In genomic region chr6:32588056-32588671, GRCm38 (mm10) we compare ENCODE assay signal across 8 mouse cellular contexts. TPM values are rescaled to one million over a fixed set of nuclear protein-coding genes. Genes with fewer than 3 reads are reported as not detected.
DNase-seq lines count a peak whose midpoint lies in the region; ATAC-seq and TF ChIP-seq lines count a peak whose summit lies in the region.

Gene Plxna4, minus strand, starts transcription at chr6:32588192.

- 0 out of 2 replicates have a peak, but pooled peaks cover 3% of the 10 kb centered on the region for H3K4me1 ChIP-seq in cortical plate, adult 2 months (ENCODE audit: control insufficient read depth, insufficient read depth, low read length)
- 0 out of 2 replicates have a peak, but pooled peaks cover 6% of the 10 kb centered on the region for H3K4me1 ChIP-seq in intestine, embryonic 14.5 days (replicated peaks; ENCODE audit: control insufficient read depth, insufficient read depth, low read length)

- peak; percentile 64; the same call in 1 of the 2 replicates for TF ChIP-seq POLR2A in cortical plate, adult 2 months (IDR thresholded peaks at IDR 0.05; ENCODE audit: extremely low read depth, insufficient read depth, low read length)

- WGBS in intestine, embryonic 14.5 days, result 2% methylated on average over 31 of the region's 55 CpGs

- ATAC-seq in intestine, embryonic 14.5 days (replicated peaks; ENCODE audit: low FRiP score, low TSS enrichment, low read depth), result peak; percentile 82
- peak; percentile 54 for ATAC-seq in megakaryocyte-erythroid progenitor cell, adult 5-6 weeks (replicated peaks; ENCODE audit: low FRiP score, low TSS enrichment, poor library complexity, severe bottlenecking)

- peak within 1 kb of the TSS; percentile 47 for H3K9ac ChIP-seq in intestine, embryonic 14.5 days (ENCODE audit: low read length)

- peak within 1 kb of the TSS; percentile 100 for H3K4me2 ChIP-seq in intestine, embryonic 14.5 days (ENCODE audit: low read length)

- H3K36me3 ChIP-seq in intestine, embryonic 14.5 days (ENCODE audit: control insufficient read depth, insufficient read depth, low read length), result no peaks in the 10 kb centered on the region

- peak; percentile 80 for DNase-seq in adrenal gland, postnatal 10 days
- peak; percentile 74 for DNase-seq in gastrocnemius, postnatal 14 days
- peak; percentile 82 for DNase-seq in intestine, embryonic 14.5 days (ENCODE audit: low spot score)
- DNase-seq in left cerebral cortex, postnatal 14 days (ENCODE audit: low spot score in 2 of 2), result peak; percentile 82 to 87
- DNase-seq in right cerebral cortex, postnatal 4 days, result peak; percentile 81
- no peak for DNase-seq in spleen, postnatal 4 days (ENCODE audit: low spot score in 2 of 2)

- intact Hi-C loops in gastrocnemius, postnatal 14 days (cut with DNase I; ENCODE audit: low total_unique reads), result no loop called here
- intact Hi-C loops in left cerebral cortex, postnatal 14 days (cut with DNase I), result loop anchor here (10.0 kb wide), 1 partner anchor 403 kb away; no protein-coding TSS in a partner anchor

- no peak for TF ChIP-seq CTCF in cortical plate, adult 2 months (IDR thresholded peaks at IDR 0.05; ENCODE audit: extremely low read depth, insufficient read depth, low read length)

- no peaks in the 10 kb centered on the region for H3K9me3 ChIP-seq in intestine, embryonic 14.5 days (ENCODE audit: control insufficient read depth, low read length)

- peak within 1 kb of the TSS; percentile 83 for H3K4me3 ChIP-seq in cortical plate, adult 2 months (ENCODE audit: insufficient read depth, low read length)
- H3K4me3 ChIP-seq in intestine, embryonic 14.5 days (ENCODE audit: low read depth, low read length), result peak within 1 kb of the TSS; percentile 61

- H3K27ac ChIP-seq in cortical plate, adult 2 months (ENCODE audit: insufficient read depth, low read length), result peak within 1 kb of the TSS; percentile 97
- 0 out of 2 replicates have a peak within 1 kb of the TSS, but pooled peaks have one; percentile 10 for H3K27ac ChIP-seq in intestine, embryonic 14.5 days (ENCODE audit: low read depth)

- H3K27me3 ChIP-seq in intestine, embryonic 14.5 days (replicated peaks; ENCODE audit: control insufficient read depth, insufficient read depth, low read length), result peaks cover 75% of the 10 kb centered on the region

RNA-seq across cellular contexts. Expression of gene Plxna4, which starts in this region (rescaled TPM):
- total RNA-seq in adrenal gland, postnatal 10 days (2021), result 10 to 100 TPM in 1 of 2 experiments, 1 to 10 TPM in 1; 6.3 to 10.3 TPM
- polyA plus RNA-seq in cortical plate, adult 2 months (2012; rRNA removed), result 14.9 and 17.5 TPM in 2 replicates
- 1 to 10 TPM; 2.8 to 3.4 TPM for total RNA-seq in gastrocnemius, postnatal 14 days (2021)
- 3.9 and 4.7 TPM in 2 replicates for polyA plus RNA-seq in intestine, embryonic 14.5 days (2014; fragmentation: Nextera tagmentation; extraction: Ambion mirVana)
- 10 to 100 TPM; 76.4 to 85.1 TPM for total RNA-seq in left cerebral cortex, postnatal 14 days (2021)
- 0.20 TPM in 1 of 2 replicates, not detected in the other for total RNA-seq in megakaryocyte-erythroid progenitor cell, adult 5-6 weeks (2014; fragmentation: Nextera tagmentation)
- 0.05 and 0.08 TPM in 2 replicates for total RNA-seq in megakaryocyte-erythroid progenitor cell, adult 5-6 weeks (2017)

Comparison
In these comparisons a context has a peak if more than half of its experiments do, and no peak if none do; other contexts are left out.
1. RNA of gene Plxna4 (total RNA-seq): 76.4 to 85.1 TPM in left cerebral cortex, postnatal 14 days; 6.3 to 10.3 TPM in adrenal gland, postnatal 10 days, 2.8 to 3.4 TPM in gastrocnemius, postnatal 14 days and 0.05 to 0.20 TPM in megakaryocyte-erythroid progenitor cell, adult 5-6 weeks; every median in the first group is over 4 times any median in the second.
2. Peak in ATAC-seq in megakaryocyte-erythroid progenitor cell, adult 5-6 weeks; RNA of the gene not detected or under 1 TPM.
3. DNase-seq: peak in adrenal gland, postnatal 10 days (single experiment), gastrocnemius, postnatal 14 days (single experiment), intestine, embryonic 14.5 days (single experiment), left cerebral cortex, postnatal 14 days (2 of 2) and right cerebral cortex, postnatal 4 days (single experiment); none in spleen, postnatal 4 days (0 of 2).